Mouse (Mus musculus): Measurements from ENCODE around the gene Gm20911.
"Not testable (repeated sequence)": the region's sequence is repeated elsewhere in the genome, so short reads cannot be mapped to it uniquely, and the experiment has no call there.

Gene Gm20911

GRCm38 (mm10) chrY:81457707-81458106 is at the start of gene Gm20911:
Gm20911 (plus strand) TSS chrY:81458007.
- not testable (repeated sequence) for DNase-seq (ENCODE audit: low spot score in 2 of 2)

Measured in heart, adult 9 months (tissue).